Mouse (Mus musculus): ENCODE data around the gene Efna1. TPM values are rescaled to one million over a fixed set of nuclear protein-coding genes. Genes with fewer than 3 reads are reported as not detected.

Efna1 gene
- polyA plus RNA-seq, 1 experiment from 2014 or later, result 42.4 TPM

DNA sequence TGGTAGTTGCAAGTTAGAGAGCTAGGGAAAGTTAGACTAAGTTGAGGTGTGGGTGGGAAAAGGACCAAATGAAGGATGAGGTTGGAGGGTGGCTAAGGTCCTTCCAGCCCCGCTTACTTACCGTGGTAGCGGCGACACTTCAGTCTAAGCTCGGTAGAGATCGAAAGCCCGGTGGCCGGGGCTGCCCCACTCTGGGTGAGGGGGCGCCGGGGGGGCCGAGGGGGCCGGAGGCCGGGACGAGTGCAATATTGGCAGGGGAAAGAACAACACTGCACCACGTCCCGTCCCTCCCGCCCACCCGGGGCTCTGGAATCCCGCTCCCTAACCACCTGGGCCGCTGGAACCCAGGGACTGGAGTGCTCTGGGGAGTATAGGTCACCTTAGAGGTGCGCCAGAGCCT is 54.0 kb downstream of the Efna1 start, which contains the start of gene Mtx1:
TSS of gene Mtx1 (minus strand) at position 189 of the 400 bp plus-strand sequence.
- Histone ChIP-seq H3K27ac (replicated peaks; ENCODE audit: low read depth, low read length) (peak within 1 kb of the TSS; percentile 55), H3K9me3 (ENCODE audit: control insufficient read depth, low read length) (no peaks in the 10 kb centered on the region), H3K9ac (ENCODE audit: low read length) (peak within 1 kb of the TSS; percentile 62), H3K4me1 (ENCODE audit: control insufficient read depth, insufficient read depth, low read length) (peaks cover 24% of the 10 kb centered on the region), H3K4me2 (ENCODE audit: low read depth, severe bottlenecking) (peak within 1 kb of the TSS; percentile 92), H3K4me3 (ENCODE audit: low read depth, low read length) (peak within 1 kb of the TSS; percentile 44), H3K27me3 (ENCODE audit: control insufficient read depth, insufficient read depth, low read length) (0 out of 2 replicates have a peak, but pooled peaks cover 2% of the 10 kb centered on the region), H3K36me3 (ENCODE audit: control insufficient read depth, insufficient read depth, low read length) (no peaks in the 10 kb centered on the region; the same call in 1 of the 2 replicates)
- DNase-seq (ENCODE audit: low spot score) (no peak), ATAC-seq (ENCODE audit: insufficient number of reproducible peaks, low FRiP score, low TSS enrichment, low read depth) (0 out of 2 replicates have a peak, but pooled peaks have one; percentile 7)
- 1% methylated on average over 21 of the region's 21 CpGs for WGBS

DNA sequence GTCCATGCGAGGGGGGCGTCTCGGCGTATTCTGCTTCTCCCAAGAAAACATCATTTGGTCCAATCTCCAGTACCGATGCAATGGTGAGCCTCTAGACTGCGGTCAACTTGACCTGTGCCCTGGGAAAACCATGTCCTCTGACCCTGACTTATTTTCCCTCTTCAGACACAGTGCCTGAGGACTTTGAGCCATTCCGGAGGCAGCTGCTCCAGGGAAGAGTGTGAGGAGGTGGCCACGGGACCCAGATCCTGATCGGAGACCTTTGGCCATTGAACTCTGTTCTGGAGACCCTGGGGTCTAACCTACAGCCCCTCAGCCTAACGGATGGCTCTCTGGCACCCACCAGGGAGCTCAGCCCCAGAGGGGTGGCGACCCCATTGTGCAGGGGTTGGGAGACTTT is 54.6 kb downstream of the Efna1 start:
- H3K4me2 ChIP-seq (ENCODE audit: low read depth, severe bottlenecking), result peak overlapping the region; percentile 92
- ATAC-seq (ENCODE audit: insufficient number of reproducible peaks, low FRiP score, low TSS enrichment, low read depth), result no peak
- DNase-seq (ENCODE audit: low spot score), result no peak
- peak overlapping the region; percentile 14; the same call in 1 of the 2 replicates for H3K9ac ChIP-seq (ENCODE audit: low read length)
- 0 out of 2 replicates have a peak, but pooled peaks cover 2% of the 10 kb centered on the region for H3K27me3 ChIP-seq (ENCODE audit: control insufficient read depth, insufficient read depth, low read length)
- H3K4me1 ChIP-seq (ENCODE audit: control insufficient read depth, insufficient read depth, low read length), result peaks cover 24% of the 10 kb centered on the region
- H3K9me3 ChIP-seq (ENCODE audit: control insufficient read depth, low read length), result no peaks in the 10 kb centered on the region
- no peak overlapping the region for H3K27ac ChIP-seq (replicated peaks; ENCODE audit: low read depth, low read length)
- H3K36me3 ChIP-seq (ENCODE audit: control insufficient read depth, insufficient read depth, low read length), result no peaks in the 10 kb centered on the region; the same call in 1 of the 2 replicates
- peak overlapping the region; percentile 44 for H3K4me3 ChIP-seq (ENCODE audit: low read depth, low read length)
- WGBS, result 19% methylated on average over 11 of the region's 11 CpGs

DNA sequence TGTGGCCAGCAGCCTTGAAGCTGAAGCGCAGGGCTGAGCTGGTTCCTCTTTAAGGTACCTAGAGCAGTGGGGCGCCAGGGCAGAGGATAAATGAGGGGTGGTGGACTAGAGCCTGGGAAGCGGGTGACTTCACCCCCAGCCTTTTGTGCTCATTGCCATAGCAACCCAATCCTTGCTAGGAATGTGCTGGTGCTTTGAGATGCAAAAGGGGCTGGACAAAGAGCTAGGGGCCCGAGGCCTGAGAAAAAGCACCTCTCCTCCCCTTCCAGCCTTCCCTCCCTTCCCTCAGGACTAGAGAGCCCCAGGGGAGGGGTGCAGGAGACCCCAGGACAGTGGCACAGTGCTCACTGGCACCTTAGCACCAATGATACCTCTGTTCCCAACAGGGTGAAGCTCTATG is 55.0 kb downstream of the Efna1 start:
- 36% methylated on average over 4 of the region's 4 CpGs for WGBS
- H3K4me3 ChIP-seq (ENCODE audit: low read depth, low read length), result peak overlapping the region; percentile 44
- ATAC-seq (ENCODE audit: insufficient number of reproducible peaks, low FRiP score, low TSS enrichment, low read depth) (no peak), DNase-seq (ENCODE audit: low spot score) (peak; percentile 27)
- H3K27ac ChIP-seq (replicated peaks; ENCODE audit: low read depth, low read length), result no peak overlapping the region
- H3K27me3 ChIP-seq (ENCODE audit: control insufficient read depth, insufficient read depth, low read length), result 0 out of 2 replicates have a peak, but pooled peaks cover 2% of the 10 kb centered on the region
- peaks cover 24% of the 10 kb centered on the region for H3K4me1 ChIP-seq (ENCODE audit: control insufficient read depth, insufficient read depth, low read length)
- H3K9me3 ChIP-seq (ENCODE audit: control insufficient read depth, low read length), result no peaks in the 10 kb centered on the region
- no peaks in the 10 kb centered on the region; the same call in 1 of the 2 replicates for H3K36me3 ChIP-seq (ENCODE audit: control insufficient read depth, insufficient read depth, low read length)
- H3K9ac ChIP-seq (ENCODE audit: low read length), result no peak overlapping the region
- H3K4me2 ChIP-seq (ENCODE audit: low read depth, severe bottlenecking), result peak overlapping the region; percentile 92

DNA sequence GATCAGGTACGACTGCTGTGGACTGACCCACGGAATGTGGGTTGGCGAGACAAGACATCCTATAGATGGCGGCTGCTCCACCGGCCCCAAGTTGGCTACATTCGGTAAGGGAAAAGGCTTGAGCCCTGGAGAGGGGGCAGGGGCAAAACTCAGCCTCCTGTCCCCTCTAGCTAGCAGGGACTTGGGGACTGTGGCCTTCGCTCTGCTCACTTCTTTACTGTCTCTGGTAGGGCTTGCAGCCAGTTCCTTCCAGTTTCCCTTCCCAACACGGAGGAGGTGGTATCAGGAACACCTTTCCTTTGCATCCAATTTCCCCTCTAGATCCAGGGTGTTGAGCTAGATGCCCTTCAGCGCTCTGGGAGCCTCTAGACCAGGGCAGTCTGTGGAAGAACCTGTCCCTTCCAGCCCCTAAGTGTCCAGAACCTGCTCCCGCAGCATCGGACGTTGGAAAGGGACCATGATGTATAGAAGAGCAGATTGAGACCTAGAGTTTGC is 55.6 kb downstream of the Efna1 start:
- peak overlapping the region; percentile 92; the same call in 1 of the 2 replicates for H3K4me2 ChIP-seq (ENCODE audit: low read depth, severe bottlenecking)
- peaks cover 24% of the 10 kb centered on the region for H3K4me1 ChIP-seq (ENCODE audit: control insufficient read depth, insufficient read depth, low read length)
- WGBS, result 65% methylated on average over 12 of the region's 12 CpGs
- peak overlapping the region; percentile 44; the same call in 1 of the 2 replicates for H3K4me3 ChIP-seq (ENCODE audit: low read depth, low read length)
- H3K9me3 ChIP-seq (ENCODE audit: control insufficient read depth, low read length), result no peaks in the 10 kb centered on the region
- no peaks in the 10 kb centered on the region; the same call in 1 of the 2 replicates for H3K36me3 ChIP-seq (ENCODE audit: control insufficient read depth, insufficient read depth, low read length)
- 0 out of 2 replicates have a peak overlapping the region, but pooled peaks have one; percentile 21 for H3K27ac ChIP-seq (replicated peaks; ENCODE audit: low read depth, low read length)
- 0 out of 2 replicates have a peak, but pooled peaks cover 2% of the 10 kb centered on the region for H3K27me3 ChIP-seq (ENCODE audit: control insufficient read depth, insufficient read depth, low read length)
- ATAC-seq (ENCODE audit: insufficient number of reproducible peaks, low FRiP score, low TSS enrichment, low read depth) (no peak), DNase-seq (ENCODE audit: low spot score) (no peak)
- H3K9ac ChIP-seq (ENCODE audit: low read length), result peak overlapping the region; percentile 27; the same call in 1 of the 2 replicates

DNA sequence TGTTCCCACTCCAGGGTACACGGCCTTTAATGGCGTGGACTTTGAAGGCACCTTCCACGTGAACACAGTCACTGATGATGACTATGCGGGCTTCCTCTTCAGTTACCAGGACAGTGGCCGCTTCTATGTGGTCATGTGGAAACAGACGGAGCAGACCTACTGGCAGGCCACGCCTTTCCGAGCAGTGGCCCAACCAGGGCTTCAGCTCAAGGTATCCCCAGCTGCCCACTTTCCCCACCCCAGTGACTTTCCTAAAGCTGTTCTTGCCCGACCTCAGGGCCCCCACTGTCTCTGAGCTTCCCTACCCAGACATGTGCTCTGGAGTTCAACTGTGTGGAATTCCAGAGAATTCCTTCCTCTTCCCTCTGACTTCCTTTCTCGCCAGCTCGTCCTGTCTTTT is 56.1 kb downstream of the Efna1 start:
- peaks cover 24% of the 10 kb centered on the region for H3K4me1 ChIP-seq (ENCODE audit: control insufficient read depth, insufficient read depth, low read length)
- H3K9me3 ChIP-seq (ENCODE audit: control insufficient read depth, low read length), result no peaks in the 10 kb centered on the region
- H3K36me3 ChIP-seq (ENCODE audit: control insufficient read depth, insufficient read depth, low read length), result no peaks in the 10 kb centered on the region; the same call in 1 of the 2 replicates
- H3K9ac ChIP-seq (ENCODE audit: low read length), result no peak overlapping the region
- H3K27ac ChIP-seq (replicated peaks; ENCODE audit: low read depth, low read length), result no peak overlapping the region
- no peaks in the 10 kb centered on the region for H3K27me3 ChIP-seq (ENCODE audit: control insufficient read depth, insufficient read depth, low read length)
- DNase-seq (ENCODE audit: low spot score), result no peak
- ATAC-seq (ENCODE audit: insufficient number of reproducible peaks, low FRiP score, low TSS enrichment, low read depth), result no peak
- no peak overlapping the region for H3K4me3 ChIP-seq (ENCODE audit: low read depth, low read length)
- WGBS, result 84% methylated on average over 11 of the region's 11 CpGs
- H3K4me2 ChIP-seq (ENCODE audit: low read depth, severe bottlenecking), result no peak overlapping the region

MicroRNAs encoded within 50 kb of the gene (microRNA counts, 519-probe panel; counts per million panel counts)
- microRNA mmu-miR-92b, result 1,929 counts per million, percentile 15 among the panel's probes with 10 or more counts

Small RNA genes within 50 kb of the gene (microRNA-seq; reads per million reads assigned to microRNA genes)
- gene Mir92b, result 542 reads per million, percentile 67 among the genes with 10 or more reads in this experiment

Other genes starting within 250 kb of the Efna1 start
- 13.8 TPM in 2 replicates for gene Rusc1, start 187.8 kb downstream of the Efna1 start, polyA plus RNA-seq (2014; fragmentation: Nextera tagmentation; extraction: Ambion mirVana)
- gene Gm43738, start 180.0 kb downstream of the Efna1 start, polyA plus RNA-seq (2014; fragmentation: Nextera tagmentation; extraction: Ambion mirVana), result not detected in 2 replicates
- gene Fdps, start 179.2 kb downstream of the Efna1 start, polyA plus RNA-seq (2014; fragmentation: Nextera tagmentation; extraction: Ambion mirVana), result 315 and 326 TPM in 2 replicates
- 1.2 and 1.6 TPM in 2 replicates for gene Pklr, start 145.0 kb downstream of the Efna1 start, polyA plus RNA-seq (2014; fragmentation: Nextera tagmentation; extraction: Ambion mirVana)
- gene Hcn3, start 120.9 kb downstream of the Efna1 start, polyA plus RNA-seq (2014; fragmentation: Nextera tagmentation; extraction: Ambion mirVana), result 1.0 and 1.1 TPM in 2 replicates
- gene Clk2, start 116.3 kb downstream of the Efna1 start, polyA plus RNA-seq (2014; fragmentation: Nextera tagmentation; extraction: Ambion mirVana), result 34.8 and 35.2 TPM in 2 replicates
- 107 and 110 TPM in 2 replicates for gene Scamp3, start 103.7 kb downstream of the Efna1 start, polyA plus RNA-seq (2014; fragmentation: Nextera tagmentation; extraction: Ambion mirVana)
- 24.0 and 27.1 TPM in 2 replicates for gene Fam189b, start 98.0 kb downstream of the Efna1 start, polyA plus RNA-seq (2014; fragmentation: Nextera tagmentation; extraction: Ambion mirVana)
- 30.7 and 33.1 TPM in 2 replicates for gene Gba, start 78.2 kb downstream of the Efna1 start, polyA plus RNA-seq (2014; fragmentation: Nextera tagmentation; extraction: Ambion mirVana)
- gene Thbs3, start 66.0 kb downstream of the Efna1 start, polyA plus RNA-seq (2014; fragmentation: Nextera tagmentation; extraction: Ambion mirVana), result 21.0 and 21.6 TPM in 2 replicates
- gene Mtx1, start 54.1 kb downstream of the Efna1 start, polyA plus RNA-seq (2014; fragmentation: Nextera tagmentation; extraction: Ambion mirVana), result 213 and 231 TPM in 2 replicates
- 0.68 TPM in 1 of 2 replicates, not detected in the other for gene Muc1, start 52.1 kb downstream of the Efna1 start, polyA plus RNA-seq (2014; fragmentation: Nextera tagmentation; extraction: Ambion mirVana)
- 272 and 295 TPM in 2 replicates for gene Krtcap2, start 35.2 kb downstream of the Efna1 start, polyA plus RNA-seq (2014; fragmentation: Nextera tagmentation; extraction: Ambion mirVana)
- 4.0 and 5.5 TPM in 2 replicates for gene Trim46, start 34.8 kb downstream of the Efna1 start, polyA plus RNA-seq (2014; fragmentation: Nextera tagmentation; extraction: Ambion mirVana)
- 93.3 and 106 TPM in 2 replicates for gene Dpm3, start 21.8 kb downstream of the Efna1 start, polyA plus RNA-seq (2014; fragmentation: Nextera tagmentation; extraction: Ambion mirVana)
- gene Slc50a1, start 10.6 kb downstream of the Efna1 start, polyA plus RNA-seq (2014; fragmentation: Nextera tagmentation; extraction: Ambion mirVana), result 46.4 and 47.2 TPM in 2 replicates
- gene Efna3, start 41.8 kb upstream of the Efna1 start, polyA plus RNA-seq (2014; fragmentation: Nextera tagmentation; extraction: Ambion mirVana), result 13.9 and 19.3 TPM in 2 replicates
- 46.9 and 48.9 TPM in 2 replicates for gene Efna4, start 56.9 kb upstream of the Efna1 start, polyA plus RNA-seq (2014; fragmentation: Nextera tagmentation; extraction: Ambion mirVana)
- gene Adam15, start 68.9 kb upstream of the Efna1 start, polyA plus RNA-seq (2014; fragmentation: Nextera tagmentation; extraction: Ambion mirVana), result 17.8 and 21.0 TPM in 2 replicates
- 0.23 and 0.28 TPM in 2 replicates for gene Dcst2, start 80.8 kb upstream of the Efna1 start, polyA plus RNA-seq (2014; fragmentation: Nextera tagmentation; extraction: Ambion mirVana)
- gene Dcst1, start 84.1 kb upstream of the Efna1 start, polyA plus RNA-seq (2014; fragmentation: Nextera tagmentation; extraction: Ambion mirVana), result 0.37 and 0.44 TPM in 2 replicates
- 0.41 and 0.45 TPM in 2 replicates for gene Zbtb7b, start 113.6 kb upstream of the Efna1 start, polyA plus RNA-seq (2014; fragmentation: Nextera tagmentation; extraction: Ambion mirVana)
- gene Lenep, start 121.7 kb upstream of the Efna1 start, polyA plus RNA-seq (2014; fragmentation: Nextera tagmentation; extraction: Ambion mirVana), result 0.61 TPM in 1 of 2 replicates, not detected in the other
- gene Flad1, start 130.7 kb upstream of the Efna1 start, polyA plus RNA-seq (2014; fragmentation: Nextera tagmentation; extraction: Ambion mirVana), result 19.0 and 21.9 TPM in 2 replicates
- gene Cks1b, start 137.2 kb upstream of the Efna1 start, polyA plus RNA-seq (2014; fragmentation: Nextera tagmentation; extraction: Ambion mirVana), result 774 and 797 TPM in 2 replicates
- 55.7 and 64.5 TPM in 2 replicates for gene Shc1, start 137.3 kb upstream of the Efna1 start, polyA plus RNA-seq (2014; fragmentation: Nextera tagmentation; extraction: Ambion mirVana)
- 64.3 and 65.5 TPM in 2 replicates for gene Pygo2, start 149.1 kb upstream of the Efna1 start, polyA plus RNA-seq (2014; fragmentation: Nextera tagmentation; extraction: Ambion mirVana)
- gene Pbxip1, start 155.6 kb upstream of the Efna1 start, polyA plus RNA-seq (2014; fragmentation: Nextera tagmentation; extraction: Ambion mirVana), result 10.3 and 11.5 TPM in 2 replicates
- 58.6 and 64.0 TPM in 2 replicates for gene Pmvk, start 173.4 kb upstream of the Efna1 start, polyA plus RNA-seq (2014; fragmentation: Nextera tagmentation; extraction: Ambion mirVana)
- gene Kcnn3, start 239.0 kb upstream of the Efna1 start, polyA plus RNA-seq (2014; fragmentation: Nextera tagmentation; extraction: Ambion mirVana), result 1.0 and 1.1 TPM in 2 replicates

Data from limb, embryonic 11.5 days (tissue).